Mouse (Mus musculus) midbrain, embryonic 13.5 days (tissue): Measurements from ENCODE around the gene Zwint. TPM values are rescaled to one million over a fixed set of nuclear protein-coding genes. Genes with fewer than 3 reads are reported as not detected.

Source experiments
- ATAC-seq: fragments of 200-750 bp; cut with Nextera tagmentation; 2 replicates; pipeline ENCODE4 v1.8.0; 2017; ENCODE audit warnings: mild to moderate bottlenecking, moderate TSS enrichment, moderate library complexity
- H3K27ac ChIP-seq: fragments of 300-500 bp; sonication (generic); 2 replicates; pipeline ENCODE4 v1.5.1; 2015; ENCODE audit warnings: inconsistent platforms, mild to moderate bottlenecking, moderate library complexity
- H3K27me3 ChIP-seq: fragments of 300-500 bp; sonication (generic); 2 replicates; pipeline ENCODE4 v1.6.1; 2015; ENCODE audit warnings: mild to moderate bottlenecking, inconsistent platforms
- H3K36me3 ChIP-seq: fragments of 300-500 bp; sonication (generic); 2 replicates; pipeline ENCODE4 v1.6.1; 2015; ENCODE audit warnings: mild to moderate bottlenecking, inconsistent platforms
- H3K4me1 ChIP-seq: fragments of 300-500 bp; sonication (generic); replicated peaks from 2 replicates; pipeline ENCODE4 v1.6.1; 2015; ENCODE audit warnings: inconsistent platforms
- H3K4me2 ChIP-seq: fragments of 300-500 bp; sonication (generic); replicated peaks from 2 replicates; pipeline ENCODE4 v1.6.1; 2015; ENCODE audit warnings: moderate library complexity, mild to moderate bottlenecking, inconsistent platforms
- H3K4me3 ChIP-seq: fragments of 300-500 bp; sonication (generic); replicated peaks from 2 replicates; pipeline ENCODE4 v1.5.1; 2015; ENCODE audit warnings: mild to moderate bottlenecking, inconsistent platforms
- H3K9ac ChIP-seq: fragments of 300-500 bp; sonication (generic); replicated peaks from 2 replicates; pipeline ENCODE4 v1.6.1; 2015; ENCODE audit warnings: mild to moderate bottlenecking, inconsistent platforms
- H3K9me3 ChIP-seq: fragments of 300-500 bp; sonication (generic); 2 replicates; pipeline ENCODE4 v1.6.1; 2016; ENCODE audit warnings: mild to moderate bottlenecking, inconsistent platforms
- WGBS: fragments of 180-500 bp; shearing (Covaris S2); methylation state at CpG from one replicate; pipeline ENCODE4 v1.1.7; 2015; 5-methylcytosine and 5-hydroxymethylcytosine counted together
- polyA plus RNA-seq: library from polyadenylated mRNA; unstranded; fragments of >200 nt; fragmentation: Nextera tagmentation; extraction: Ambion mirVana; gene quantifications from 2 replicates; pipeline ENCODE4 v1.2.1, GENCODE M21; 2015

The Zwint gene
- polyA plus RNA-seq: 552 and 589 TPM in 2 replicates

GRCm38 (mm10) chr10:72654270-72655016, at the start of gene Zwint:
TSS of gene Zwint (plus strand) at chr10:72654845.
- Histone ChIP-seq H3K9ac (peak within 1 kb of the TSS; percentile 77), H3K36me3 (peaks cover 32% of the 10 kb centered on the region), H3K27me3 (no peaks in the 10 kb centered on the region), H3K4me3 (peak within 1 kb of the TSS; percentile 65), H3K27ac (peak within 1 kb of the TSS; percentile 94), H3K4me2 (peak within 1 kb of the TSS; percentile 77), H3K4me1 (peaks cover 38% of the 10 kb centered on the region), H3K9me3 (no peaks in the 10 kb centered on the region)
- ATAC-seq: peak; percentile 97
- 3% methylated on average over 36 of the region's 36 CpGs for WGBS

GRCm38 (mm10) chr10:72613125-72613915, 41.3 kb upstream of the Zwint start:
- Histone ChIP-seq H3K27me3 (no peaks in the 10 kb centered on the region), H3K9ac (no peak overlapping the region), H3K4me3 (no peak overlapping the region), H3K4me1 (no peaks in the 10 kb centered on the region), H3K4me2 (no peak overlapping the region), H3K27ac (no peak overlapping the region), H3K9me3 (no peaks in the 10 kb centered on the region), H3K36me3 (no peaks in the 10 kb centered on the region)
- no peak for ATAC-seq
- 81% methylated on average over 5 of the region's 5 CpGs for WGBS

- H3K4me3 ChIP-seq: no peak overlapping the region
- H3K27me3 ChIP-seq: no peaks in the 10 kb centered on the region
- no peaks in the 10 kb centered on the region for H3K36me3 ChIP-seq
- H3K9me3 ChIP-seq: no peaks in the 10 kb centered on the region
- H3K4me2 ChIP-seq: no peak overlapping the region
- 90% methylated on average over 2 of the region's 2 CpGs for WGBS
- no peak overlapping the region for H3K9ac ChIP-seq
- no peak for ATAC-seq
- no peak overlapping the region for H3K27ac ChIP-seq
- no peaks in the 10 kb centered on the region for H3K4me1 ChIP-seq
These were observed 38.5 kb upstream of the Zwint start for GRCm38 (mm10) chr10:72616153-72616552.

DNA sequence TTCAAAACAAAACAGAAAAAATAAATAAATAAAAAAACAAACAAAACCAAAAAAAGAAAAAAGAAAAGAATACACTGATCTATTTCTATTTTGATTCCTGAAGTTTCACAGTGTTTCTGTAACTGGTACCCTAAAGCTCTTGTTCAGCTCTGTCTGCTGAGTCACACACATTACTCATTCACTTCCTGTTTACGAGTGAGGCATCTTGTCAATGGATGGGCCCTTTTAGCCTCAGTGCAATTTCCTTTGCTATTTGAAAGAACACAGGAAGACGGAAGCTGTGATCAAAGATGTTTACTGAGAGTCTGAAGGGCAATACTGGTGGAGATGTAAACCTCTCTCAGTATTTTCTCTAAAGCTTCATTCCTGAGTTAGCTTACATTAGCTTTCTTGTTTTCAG, 34.1 kb upstream of the Zwint start:
- H3K4me3 ChIP-seq: no peak overlapping the region
- 79% methylated on average over 2 of the region's 2 CpGs for WGBS
- ATAC-seq: no peak

DNA sequence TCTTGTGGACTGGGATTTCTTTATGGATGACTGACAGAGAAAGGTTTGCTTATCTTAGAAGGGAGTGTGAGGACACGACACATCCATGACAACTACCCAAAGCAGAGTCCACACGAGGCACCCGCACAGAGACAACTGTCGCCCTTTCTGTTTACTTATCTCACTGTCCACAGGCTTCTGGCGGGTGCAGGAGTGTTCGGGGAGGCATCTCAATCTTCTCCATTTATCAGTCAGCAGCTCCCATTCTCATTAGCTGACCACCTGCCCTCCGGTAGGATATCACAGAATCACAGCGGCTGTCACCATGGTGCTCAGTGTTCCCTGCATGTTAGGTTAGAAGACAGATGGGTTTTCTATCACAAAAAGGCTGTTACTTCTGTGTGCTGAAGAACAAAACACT, 31.1 kb upstream of the Zwint start:
- H3K36me3 ChIP-seq: no peaks in the 10 kb centered on the region
- H3K27me3 ChIP-seq: no peaks in the 10 kb centered on the region
- ATAC-seq: no peak
- WGBS: 60% methylated on average over 8 of the region's 8 CpGs
- H3K9me3 ChIP-seq: no peaks in the 10 kb centered on the region
- H3K9ac ChIP-seq: no peak overlapping the region
- no peak overlapping the region for H3K4me3 ChIP-seq
- H3K4me1 ChIP-seq: no peaks in the 10 kb centered on the region
- no peak overlapping the region for H3K4me2 ChIP-seq
- H3K27ac ChIP-seq: no peak overlapping the region

More for the DNA sequence above, 34.1 kb upstream of the Zwint start:
- no peaks in the 10 kb centered on the region for H3K36me3 ChIP-seq
- no peaks in the 10 kb centered on the region for H3K27me3 ChIP-seq
- no peak overlapping the region for H3K27ac ChIP-seq
- no peaks in the 10 kb centered on the region for H3K9me3 ChIP-seq
- no peak overlapping the region for H3K9ac ChIP-seq
- H3K4me2 ChIP-seq: no peak overlapping the region
- no peaks in the 10 kb centered on the region for H3K4me1 ChIP-seq

GRCm38 (mm10) chr10:72634125-72634524, 20.5 kb upstream of the Zwint start:
- Histone ChIP-seq H3K36me3 (no peaks in the 10 kb centered on the region), H3K27ac (no peak overlapping the region), H3K4me1 (no peaks in the 10 kb centered on the region), H3K9ac (no peak overlapping the region), H3K27me3 (no peaks in the 10 kb centered on the region), H3K4me2 (no peak overlapping the region), H3K4me3 (no peak overlapping the region), H3K9me3 (no peaks in the 10 kb centered on the region)
- WGBS: 84% methylated on average over 5 of the region's 5 CpGs
- ATAC-seq: no peak

GRCm38 (mm10) chr10:72650867-72651266, 3.8 kb upstream of the Zwint start:
- H3K9me3 ChIP-seq: no peaks in the 10 kb centered on the region
- H3K27me3 ChIP-seq: no peaks in the 10 kb centered on the region
- H3K4me3 ChIP-seq: no peak overlapping the region
- ATAC-seq: no peak
- H3K4me1 ChIP-seq: peaks cover 12% of the 10 kb centered on the region
- H3K4me2 ChIP-seq: peak overlapping the region; percentile 10; the same call in 1 of the 2 replicates
- 25% methylated on average over 6 of the region's 6 CpGs for WGBS
- no peak overlapping the region for H3K9ac ChIP-seq
- no peaks in the 10 kb centered on the region for H3K36me3 ChIP-seq
- 0 out of 2 replicates have a peak overlapping the region, but pooled peaks have one; percentile 25 for H3K27ac ChIP-seq

- H3K27ac ChIP-seq: peak overlapping the region; percentile 94
- H3K36me3 ChIP-seq: peaks cover 26% of the 10 kb centered on the region
- H3K4me1 ChIP-seq: peaks cover 38% of the 10 kb centered on the region
- 0 out of 2 replicates have a peak overlapping the region, but pooled peaks have one; percentile 65 for H3K4me3 ChIP-seq
- peak overlapping the region; percentile 58 for H3K9ac ChIP-seq
- H3K27me3 ChIP-seq: no peaks in the 10 kb centered on the region
- no peak for ATAC-seq
- peak overlapping the region; percentile 52 for H3K4me2 ChIP-seq
- WGBS: 84% methylated on average over 2 of the region's 2 CpGs
- H3K9me3 ChIP-seq: no peaks in the 10 kb centered on the region
These were observed 848 bp upstream of the Zwint start for GRCm38 (mm10) chr10:72653797-72654196.

- Histone ChIP-seq H3K9ac (peak overlapping the region; percentile 77), H3K4me1 (peaks cover 38% of the 10 kb centered on the region), H3K4me2 (peak overlapping the region; percentile 77), H3K27ac (peak overlapping the region; percentile 94), H3K9me3 (no peaks in the 10 kb centered on the region), H3K27me3 (no peaks in the 10 kb centered on the region), H3K4me3 (peak overlapping the region; percentile 65), H3K36me3 (peaks cover 36% of the 10 kb centered on the region)
- 2% methylated on average over 15 of the region's 15 CpGs for WGBS
- peak; percentile 87 for ATAC-seq
These were observed 418 bp downstream of the Zwint start for GRCm38 (mm10) chr10:72655017-72655509.

DNA sequence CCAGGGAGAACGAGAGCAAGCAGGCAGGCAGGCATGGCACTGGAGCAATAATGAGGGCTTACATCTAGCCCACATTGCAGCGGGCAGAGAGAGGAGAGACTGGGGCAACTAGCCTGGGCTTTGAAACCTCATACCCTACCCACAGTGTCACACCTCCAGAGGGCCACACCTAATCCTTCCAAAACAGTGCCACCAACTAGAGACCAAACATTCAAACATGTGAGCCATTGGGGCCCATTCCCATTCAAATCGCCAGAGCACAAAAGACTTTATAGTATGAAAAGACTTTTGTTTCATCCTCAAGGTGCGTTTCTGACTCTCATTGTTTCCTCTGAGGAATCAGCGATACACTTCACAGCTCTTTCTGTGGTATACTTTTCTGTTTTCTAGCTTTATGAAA, 4.6 kb downstream of the Zwint start:
- ATAC-seq: no peak
- no peak overlapping the region for H3K27ac ChIP-seq
- no peaks in the 10 kb centered on the region for H3K27me3 ChIP-seq
- no peaks in the 10 kb centered on the region for H3K9me3 ChIP-seq
- H3K4me1 ChIP-seq: peaks cover 32% of the 10 kb centered on the region
- H3K4me2 ChIP-seq: no peak overlapping the region
- H3K4me3 ChIP-seq: no peak overlapping the region
- H3K36me3 ChIP-seq: peaks cover 69% of the 10 kb centered on the region
- H3K9ac ChIP-seq: no peak overlapping the region
- WGBS: 94% methylated on average over 5 of the region's 5 CpGs

GRCm38 (mm10) chr10:72660350-72660749, 5.7 kb downstream of the Zwint start:
- H3K4me3 ChIP-seq: no peak overlapping the region
- H3K27ac ChIP-seq: no peak overlapping the region
- H3K4me2 ChIP-seq: no peak overlapping the region
- H3K36me3 ChIP-seq: peaks cover 77% of the 10 kb centered on the region
- no peak overlapping the region for H3K9ac ChIP-seq
- H3K9me3 ChIP-seq: no peaks in the 10 kb centered on the region
- H3K4me1 ChIP-seq: peaks cover 31% of the 10 kb centered on the region
- 97% methylated on average over 1 of the region's 1 CpGs for WGBS
- no peak for ATAC-seq
- no peaks in the 10 kb centered on the region for H3K27me3 ChIP-seq

GRCm38 (mm10) chr10:72667856-72668255, 13.2 kb downstream of the Zwint start:
- no peak overlapping the region for H3K27ac ChIP-seq
- H3K4me2 ChIP-seq: no peak overlapping the region
- H3K4me1 ChIP-seq: no peaks in the 10 kb centered on the region
- H3K9ac ChIP-seq: no peak overlapping the region
- H3K4me3 ChIP-seq: no peak overlapping the region
- H3K27me3 ChIP-seq: no peaks in the 10 kb centered on the region
- 94% methylated on average over 5 of the region's 5 CpGs for WGBS
- no peaks in the 10 kb centered on the region for H3K9me3 ChIP-seq
- peaks cover 54% of the 10 kb centered on the region for H3K36me3 ChIP-seq
- no peak for ATAC-seq
